Mouse (Mus musculus): Measurements from ENCODE around the gene Ctdnep1.

GRCm38 (mm10) chr11:69995391-69995960 lies 14.5 kb downstream of the Ctdnep1 start, which contains the start of gene Phf23:
- TF ChIP-seq POLR2A (IDR thresholded peaks at IDR 0.05; ENCODE audit: low read depth, low read length): peak; percentile 76
- no peak for TF ChIP-seq MAFK (IDR thresholded peaks at IDR 0.05; ENCODE audit: insufficient replicate concordance, low read length)
- TF ChIP-seq SMC3 (IDR thresholded peaks at IDR 0.05; ENCODE audit: low read depth, low read length): no peak
- no peak for TF ChIP-seq CTCF (conservative IDR thresholded peaks at IDR 0.05 in 1 of 2, IDR thresholded peaks at IDR 0.05 in 1 of 2; ENCODE audit: low read depth in 2 of 2, low read length in 2 of 2)
- TF ChIP-seq RAD21 (IDR thresholded peaks at IDR 0.05; ENCODE audit: low read depth, low read length): no peak
- TF ChIP-seq USF1 (IDR thresholded peaks at IDR 0.05; ENCODE audit: low read depth, low read length): no peak; the same call in 1 of the 2 replicates
- no peak; the same call in 1 of the 2 replicates for TF ChIP-seq ZNF384 (IDR thresholded peaks at IDR 0.05; ENCODE audit: low read depth, low read length)
- peak; percentile 91 for TF ChIP-seq CHD2 (IDR thresholded peaks at IDR 0.05; ENCODE audit: low read length)
- peak; percentile 93 for TF ChIP-seq NRF1 (IDR thresholded peaks at IDR 0.05; ENCODE audit: low read depth, low read length)
- no peak for TF ChIP-seq ZC3H11A (IDR thresholded peaks at IDR 0.05; ENCODE audit: low read depth, low read length)
- peak; percentile 60; the same call in 1 of the 2 replicates for TF ChIP-seq MYC (IDR thresholded peaks at IDR 0.05; ENCODE audit: low read depth, low read length)

Measured in CH12.LX (cell line).